Mouse (Mus musculus) layer of hippocampus, adult 9-10 months (tissue): ENCODE results near the gene Dnm1.

Experiments used
- DNase-seq: peaks from one replicate; pipeline ENCODE4 v3.0.0; 2022; ENCODE audit warnings: low spot score

Gene Dnm1

GRCm38 (mm10) chr2:32275823-32276222 is 77.3 kb downstream of the Dnm1 start:
- DNase-seq: no peak

DNA sequence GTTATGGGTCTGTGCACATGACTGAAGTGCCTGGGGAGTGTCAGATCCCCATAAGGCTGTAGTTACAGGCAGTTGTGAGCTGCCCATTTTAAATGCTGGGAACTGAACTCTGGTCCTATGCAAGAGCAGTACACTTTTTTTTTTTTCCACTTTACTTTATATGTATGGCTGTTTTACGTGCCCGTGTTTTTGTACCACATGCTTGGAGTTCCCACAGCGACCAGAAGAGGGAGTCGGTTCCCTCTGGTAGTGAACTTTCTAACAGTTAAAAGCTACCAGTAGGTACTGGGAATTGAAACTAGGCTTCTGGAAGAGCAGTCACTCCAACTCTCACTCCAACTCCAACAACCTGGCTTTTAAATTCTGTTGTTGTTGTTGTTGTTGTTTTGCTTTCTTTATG is 92.5 kb downstream of the Dnm1 start:
- DNase-seq: no peak

DNA sequence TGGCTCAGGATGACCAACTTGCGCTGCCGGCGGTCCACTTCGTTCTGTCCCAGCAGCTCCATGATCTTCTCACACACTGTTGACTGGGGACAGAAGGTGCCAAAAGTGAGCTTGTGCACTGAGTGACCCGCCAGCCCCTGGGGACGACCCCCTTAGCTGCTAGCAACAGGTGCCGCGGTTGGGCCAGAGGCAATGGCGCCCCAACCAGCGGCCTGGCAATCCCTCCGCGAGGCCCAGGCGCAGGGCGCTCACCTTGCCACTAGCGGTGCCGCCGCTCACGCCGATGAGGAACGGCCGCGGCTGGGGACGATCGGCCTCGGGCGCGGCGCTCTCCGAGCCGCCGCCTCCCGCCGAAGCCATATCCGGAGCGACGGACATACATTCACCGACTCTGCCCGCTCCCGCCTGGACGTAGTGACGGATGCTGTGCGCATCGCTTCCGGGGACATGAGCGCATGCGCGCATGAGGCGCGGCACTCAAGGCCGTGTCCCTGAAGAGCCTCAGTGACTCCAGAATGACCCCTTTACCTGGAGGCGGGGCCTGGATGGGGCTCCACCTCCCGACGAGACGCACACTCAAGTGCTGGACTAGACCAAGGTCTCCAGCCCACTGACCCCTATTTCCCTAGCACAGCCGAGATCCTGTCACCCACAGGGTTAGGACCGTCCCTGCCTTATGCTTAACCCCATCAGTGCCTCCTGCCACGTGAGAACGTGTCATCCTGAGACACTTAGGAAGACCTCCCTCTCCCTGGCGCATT is 93.3 kb downstream of the Dnm1 start, which contains the start of gene Uck1:
Uck1 (minus strand) TSS at position 503 of the 761 bp plus-strand sequence.
- DNase-seq: peak; percentile 73

GRCm38 (mm10) chr2:32258887-32259533 is 94.1 kb downstream of the Dnm1 start:
- no peak for DNase-seq
